Mouse (Mus musculus) hindbrain, embryonic 14.5 days (tissue): ENCODE results near the gene Il4i1. TPM values are rescaled to one million over a fixed set of nuclear protein-coding genes. Genes with fewer than 3 reads are reported as not detected.

Experiments
- ATAC-seq: fragments of 200-750 bp; cut with Nextera tagmentation; 2 replicates; pipeline ENCODE4 v1.8.0; 2017; ENCODE audit warnings: moderate number of reproducible peaks, mild to moderate bottlenecking, moderate TSS enrichment, moderate library complexity; ENCODE audit not compliant: low FRiP score
- DNase-seq: peaks from one replicate; pipeline ENCODE4 v3.0.0-alpha.2; 2015; ENCODE audit warnings: low spot score
- H3K27ac ChIP-seq: fragments of 300-500 bp; sonication (generic); 2 replicates; pipeline ENCODE4 v1.5.1; 2014; ENCODE audit warnings: mild to moderate bottlenecking, moderate library complexity
- H3K27me3 ChIP-seq: fragments of 300-500 bp; sonication (generic); 2 replicates; pipeline ENCODE4 v1.6.1; 2014; ENCODE audit warnings: mild to moderate bottlenecking, low read length, mixed read lengths; ENCODE audit not compliant: control insufficient read depth, insufficient read depth
- H3K36me3 ChIP-seq: fragments of 300-500 bp; sonication (generic); replicated peaks from 2 replicates; pipeline ENCODE4 v1.6.1; 2014; ENCODE audit not compliant: control insufficient read depth, insufficient read depth
- H3K4me1 ChIP-seq: fragments of 300-500 bp; sonication (generic); replicated peaks from 2 replicates; pipeline ENCODE4 v1.6.1; 2014; ENCODE audit warnings: antibody characterized with exemption, low read length, mixed read lengths; ENCODE audit not compliant: control insufficient read depth, insufficient read depth
- H3K4me2 ChIP-seq: fragments of 300-500 bp; sonication (generic); replicated peaks from 2 replicates; pipeline ENCODE4 v1.6.1; 2014; ENCODE audit warnings: mild to moderate bottlenecking, moderate library complexity
- H3K4me3 ChIP-seq: fragments of 300-500 bp; sonication (generic); replicated peaks from 2 replicates; pipeline ENCODE4 v1.5.1; 2014; ENCODE audit warnings: mild to moderate bottlenecking, low read length
- H3K9ac ChIP-seq: fragments of 300-500 bp; sonication (generic); 2 replicates; pipeline ENCODE4 v1.6.1; 2014
- H3K9me3 ChIP-seq: fragments of 300-500 bp; sonication (generic); 2 replicates; pipeline ENCODE4 v1.6.1; 2016; ENCODE audit warnings: low read length; ENCODE audit not compliant: control insufficient read depth
- WGBS: fragments of 180-500 bp; shearing (Covaris S2); extraction: QIAGEN DNeasy Blood & Tissue Kit; methylation state at CpG from one replicate; pipeline ENCODE4 v1.1.7; 2014; 5-methylcytosine and 5-hydroxymethylcytosine counted together
- polyA plus RNA-seq: library from polyadenylated mRNA; unstranded; fragments of >200 nt; fragmentation: Nextera tagmentation; extraction: Ambion mirVana; gene quantifications from 2 replicates; pipeline ENCODE4 v1.2.1, GENCODE M21; 2014

Gene Il4i1
- polyA plus RNA-seq, 1 experiment from 2014 or later, result 1.3 TPM

DNA sequence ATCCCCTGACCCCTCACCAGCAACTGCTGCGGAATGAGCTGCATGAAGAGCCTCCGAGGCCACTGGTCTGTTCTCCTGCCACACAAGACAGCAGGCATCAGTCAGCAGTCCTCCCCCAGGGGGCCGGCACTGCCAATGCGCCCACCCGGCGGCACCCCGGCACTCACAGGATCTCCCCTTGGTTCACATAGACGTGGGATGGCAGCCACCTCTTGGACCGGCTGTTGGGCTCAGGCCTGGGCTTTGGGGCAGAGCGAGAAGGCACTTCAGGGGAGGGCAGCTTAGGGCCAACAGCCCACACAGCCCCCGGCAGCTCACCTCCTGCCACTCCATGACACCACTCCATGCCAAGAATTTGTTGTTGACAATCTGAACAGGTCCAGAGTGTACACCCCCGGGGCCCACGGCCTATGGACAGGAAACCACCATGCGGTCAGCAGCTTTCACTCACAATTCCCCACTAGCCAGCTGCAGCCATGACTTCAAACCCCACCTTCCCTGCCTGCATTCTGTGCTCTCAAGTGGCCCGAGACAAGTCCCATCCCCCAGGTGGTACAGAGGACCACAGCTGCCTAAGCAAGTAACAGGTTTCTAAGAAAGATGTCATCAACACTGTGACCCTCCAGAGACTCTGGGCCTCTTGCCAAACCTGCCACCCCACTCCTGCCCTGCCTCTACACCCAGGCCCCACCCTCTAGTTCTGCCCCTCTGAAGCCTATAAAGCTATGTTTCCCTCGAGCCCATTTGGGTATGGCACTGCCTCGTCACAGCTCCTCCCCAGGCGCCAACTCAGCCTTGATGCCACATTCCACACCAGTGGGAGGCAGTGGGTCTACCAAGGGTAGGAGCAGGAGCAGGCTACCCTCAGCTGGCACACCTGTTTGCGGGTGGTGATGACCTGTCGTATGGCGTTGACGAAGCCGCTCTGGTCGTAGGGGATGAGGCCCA, 48.7 kb downstream of the Il4i1 start:
- Histone ChIP-seq H3K4me3 (no peak overlapping the region), H3K27ac (no peak overlapping the region), H3K9ac (no peak overlapping the region), H3K4me1 (peaks cover 30% of the 10 kb centered on the region), H3K27me3 (no peaks in the 10 kb centered on the region), H3K4me2 (0 out of 2 replicates have a peak overlapping the region, but pooled peaks have one; percentile 89), H3K9me3 (no peaks in the 10 kb centered on the region), H3K36me3 (peaks cover 61% of the 10 kb centered on the region)
- DNase-seq (no peak), ATAC-seq (no peak)
- WGBS, result 82% methylated on average over 24 of the region's 24 CpGs

DNA sequence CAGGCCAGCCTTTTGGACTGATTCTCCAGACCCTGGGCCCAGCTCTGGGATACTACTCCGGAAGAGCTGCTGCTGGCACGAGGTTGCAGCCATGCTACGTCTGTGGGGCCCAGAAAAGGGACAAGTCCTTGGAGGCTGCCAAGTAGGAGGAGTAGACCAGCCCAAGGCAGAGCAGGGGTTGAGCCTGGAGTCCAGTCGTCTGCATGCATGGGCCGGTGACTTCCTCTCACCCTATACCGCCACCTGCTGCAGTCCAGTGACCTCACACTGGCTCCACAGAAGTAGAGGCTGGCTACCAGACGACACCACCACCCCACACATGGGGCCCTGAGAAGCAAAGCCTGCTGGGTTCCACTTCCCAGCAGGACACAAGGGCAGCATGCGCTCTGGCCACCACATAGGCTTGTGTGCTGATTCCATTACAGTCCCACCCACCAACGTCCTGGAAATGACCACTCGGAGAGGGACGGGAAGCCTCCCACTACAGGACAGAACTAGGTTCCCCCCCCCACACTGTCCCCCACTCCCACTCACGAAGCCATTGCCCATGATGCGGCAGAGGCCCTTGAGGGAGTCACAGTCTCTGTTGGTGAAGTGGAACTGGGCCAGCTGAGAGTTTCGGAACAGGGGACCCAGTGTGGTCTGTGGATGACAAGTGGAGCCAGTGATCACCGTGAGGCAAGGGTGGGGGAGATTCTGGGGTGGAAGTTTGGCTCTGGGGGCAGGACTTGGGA, 50.3 kb downstream of the Il4i1 start:
- peaks cover 37% of the 10 kb centered on the region for H3K4me1 ChIP-seq
- H3K9me3 ChIP-seq, result no peaks in the 10 kb centered on the region
- H3K27ac ChIP-seq, result 0 out of 2 replicates have a peak overlapping the region, but pooled peaks have one; percentile 11
- peak overlapping the region; percentile 44 for H3K9ac ChIP-seq
- 61% methylated on average over 15 of the region's 15 CpGs for WGBS
- peaks cover 55% of the 10 kb centered on the region for H3K36me3 ChIP-seq
- H3K4me3 ChIP-seq, result peak overlapping the region; percentile 96; the same call in 1 of the 2 replicates
- ATAC-seq (no peak), DNase-seq (peak; percentile 54)
- no peaks in the 10 kb centered on the region for H3K27me3 ChIP-seq
- H3K4me2 ChIP-seq, result peak overlapping the region; percentile 89

DNA sequence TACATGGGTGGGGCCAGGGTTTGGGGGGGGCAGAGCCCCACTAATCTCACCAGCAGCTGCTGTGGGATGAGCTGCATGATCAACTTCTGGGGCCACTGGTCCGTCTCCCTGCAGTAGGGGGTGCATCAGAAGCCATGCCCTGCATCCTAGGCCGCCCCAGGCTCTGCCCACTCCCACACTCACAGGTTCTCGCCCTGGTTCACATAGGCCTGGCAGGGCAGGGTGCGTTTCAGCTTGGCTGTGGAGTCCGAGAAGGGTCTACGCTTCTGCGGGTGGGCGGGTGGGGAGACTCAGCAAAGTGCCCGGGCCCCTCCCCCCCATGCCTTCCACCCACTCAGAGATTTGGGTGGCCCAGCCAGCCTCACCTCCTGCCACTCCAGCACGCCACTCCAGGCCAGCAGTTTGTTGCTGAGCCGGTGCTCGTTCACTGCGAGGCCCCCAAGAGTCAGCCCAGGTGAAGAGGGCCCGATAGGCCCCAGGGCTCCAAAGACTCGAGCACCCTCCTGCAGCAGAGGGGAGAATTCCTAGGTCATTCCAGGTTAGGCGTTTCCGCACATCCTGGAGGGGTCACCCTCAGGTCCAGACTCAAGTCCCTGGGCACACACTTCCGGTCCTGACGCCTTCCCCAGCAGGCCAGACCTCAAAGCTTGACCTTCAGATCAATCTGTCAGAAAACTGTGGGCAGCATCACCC, 51.0 kb downstream of the Il4i1 start:
- Histone ChIP-seq H3K4me3 (peak overlapping the region; percentile 96), H3K27ac (no peak overlapping the region), H3K27me3 (no peaks in the 10 kb centered on the region), H3K36me3 (peaks cover 48% of the 10 kb centered on the region), H3K4me2 (peak overlapping the region; percentile 89), H3K9me3 (no peaks in the 10 kb centered on the region), H3K9ac (peak overlapping the region; percentile 100), H3K4me1 (peaks cover 37% of the 10 kb centered on the region)
- 67% methylated on average over 18 of the region's 19 CpGs for WGBS
- ATAC-seq (no peak), DNase-seq (no peak)

DNA sequence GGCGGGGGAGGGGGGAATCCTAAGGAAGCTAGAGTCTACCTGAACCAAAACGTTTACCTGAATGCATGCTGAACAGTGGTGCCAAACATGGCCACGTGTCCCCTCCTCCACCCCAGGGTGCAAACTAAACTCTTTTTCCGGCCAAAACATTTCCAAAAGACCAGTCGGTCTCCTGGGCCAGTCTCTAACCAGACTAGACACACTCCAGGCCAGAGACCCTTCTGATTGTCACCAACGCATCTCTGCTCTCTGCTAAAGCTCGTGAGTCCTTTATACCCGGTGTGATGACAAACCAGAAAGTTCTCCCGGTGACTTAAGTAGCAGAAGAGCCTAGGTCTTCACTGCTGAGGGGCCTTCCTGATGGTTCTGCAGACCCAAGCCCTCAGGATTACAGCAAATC, 51.6 kb downstream of the Il4i1 start:
- ATAC-seq, result no peak

DNA sequence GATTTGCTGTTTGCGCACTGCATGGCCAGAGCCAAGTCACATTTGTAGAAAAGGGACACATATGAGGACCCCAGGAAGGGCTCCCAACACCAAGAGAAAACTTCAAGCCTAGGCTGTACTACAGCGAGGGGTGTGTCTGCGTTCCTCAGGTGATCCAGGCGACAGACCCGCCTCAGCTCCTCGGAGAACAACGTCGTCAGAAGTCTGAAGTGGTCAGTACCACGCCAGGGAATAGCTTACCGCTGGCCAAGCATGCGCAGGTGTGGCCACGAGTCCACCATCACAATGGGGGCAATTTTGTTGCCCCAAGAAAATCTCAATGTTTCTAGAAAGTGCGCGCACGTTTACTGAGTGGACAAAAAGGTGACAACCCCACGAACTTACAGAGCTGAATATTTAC, 52.3 kb downstream of the Il4i1 start:
- H3K4me2 ChIP-seq, result peak overlapping the region; percentile 89
- H3K27me3 ChIP-seq, result no peaks in the 10 kb centered on the region
- peaks cover 37% of the 10 kb centered on the region for H3K4me1 ChIP-seq
- DNase-seq (no peak), ATAC-seq (no peak)
- WGBS, result 6% methylated on average over 16 of the region's 16 CpGs
- peak overlapping the region; percentile 96 for H3K4me3 ChIP-seq
- peak overlapping the region; percentile 100 for H3K9ac ChIP-seq
- peaks cover 35% of the 10 kb centered on the region for H3K36me3 ChIP-seq
- H3K27ac ChIP-seq, result peak overlapping the region; percentile 100
- no peaks in the 10 kb centered on the region for H3K9me3 ChIP-seq

More for the DNA sequence above, 51.6 kb downstream of the Il4i1 start:
- DNase-seq, result no peak
- WGBS, result 54% methylated on average over 9 of the region's 9 CpGs
- Histone ChIP-seq H3K4me3 (peak overlapping the region; percentile 96), H3K9me3 (no peaks in the 10 kb centered on the region), H3K27ac (no peak overlapping the region), H3K36me3 (peaks cover 42% of the 10 kb centered on the region), H3K4me1 (peaks cover 37% of the 10 kb centered on the region), H3K4me2 (peak overlapping the region; percentile 89), H3K27me3 (no peaks in the 10 kb centered on the region), H3K9ac (peak overlapping the region; percentile 100)

DNA sequence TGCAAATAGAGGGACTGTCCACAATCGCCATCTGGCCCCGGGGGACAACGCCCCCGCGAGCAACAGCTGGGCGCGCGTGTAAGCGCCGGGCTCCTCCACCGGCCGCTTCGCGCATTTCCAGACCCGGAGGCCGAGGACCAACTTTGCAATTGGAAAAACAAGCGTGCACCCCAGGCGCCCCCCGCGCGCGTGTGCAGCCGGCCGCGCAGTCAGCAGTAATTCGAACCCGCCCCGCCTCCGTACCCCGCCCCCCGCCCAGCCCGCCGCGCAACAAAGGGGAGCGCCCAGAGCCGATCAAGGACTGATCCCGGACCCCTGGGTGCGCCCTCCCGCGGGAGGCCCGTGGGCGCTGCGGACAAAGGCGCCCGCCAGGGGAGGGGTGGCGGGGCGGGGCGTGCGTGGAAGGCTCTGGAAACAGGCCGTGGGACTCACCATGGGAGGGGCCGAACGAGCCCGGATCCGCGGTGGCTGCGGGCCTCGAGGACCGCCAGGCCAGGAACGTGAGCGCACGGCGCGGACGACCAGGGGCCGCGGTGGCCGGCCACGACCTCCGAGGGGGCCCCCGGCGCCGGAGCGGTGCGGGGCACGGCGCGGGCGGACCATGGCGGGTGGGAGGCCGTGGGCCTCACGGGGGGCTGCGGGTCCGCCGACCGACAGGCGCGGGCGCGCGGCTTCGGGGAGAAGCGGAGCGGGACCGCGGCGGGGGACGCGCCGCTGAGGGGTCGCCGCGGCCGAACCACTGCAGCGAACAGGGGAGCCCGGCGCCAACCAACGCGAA, 52.9 kb downstream of the Il4i1 start:
- Histone ChIP-seq H3K27me3 (no peaks in the 10 kb centered on the region), H3K9me3 (no peaks in the 10 kb centered on the region), H3K9ac (peak overlapping the region; percentile 100), H3K4me2 (peak overlapping the region; percentile 89), H3K27ac (peak overlapping the region; percentile 100), H3K4me1 (peaks cover 37% of the 10 kb centered on the region), H3K4me3 (peak overlapping the region; percentile 96), H3K36me3 (peaks cover 29% of the 10 kb centered on the region)
- DNase-seq (peak; percentile 56), ATAC-seq (peak; percentile 9; the same call in 1 of the 2 replicates)
- under 1% methylated on average over 94 of the region's 108 CpGs for WGBS

DNA sequence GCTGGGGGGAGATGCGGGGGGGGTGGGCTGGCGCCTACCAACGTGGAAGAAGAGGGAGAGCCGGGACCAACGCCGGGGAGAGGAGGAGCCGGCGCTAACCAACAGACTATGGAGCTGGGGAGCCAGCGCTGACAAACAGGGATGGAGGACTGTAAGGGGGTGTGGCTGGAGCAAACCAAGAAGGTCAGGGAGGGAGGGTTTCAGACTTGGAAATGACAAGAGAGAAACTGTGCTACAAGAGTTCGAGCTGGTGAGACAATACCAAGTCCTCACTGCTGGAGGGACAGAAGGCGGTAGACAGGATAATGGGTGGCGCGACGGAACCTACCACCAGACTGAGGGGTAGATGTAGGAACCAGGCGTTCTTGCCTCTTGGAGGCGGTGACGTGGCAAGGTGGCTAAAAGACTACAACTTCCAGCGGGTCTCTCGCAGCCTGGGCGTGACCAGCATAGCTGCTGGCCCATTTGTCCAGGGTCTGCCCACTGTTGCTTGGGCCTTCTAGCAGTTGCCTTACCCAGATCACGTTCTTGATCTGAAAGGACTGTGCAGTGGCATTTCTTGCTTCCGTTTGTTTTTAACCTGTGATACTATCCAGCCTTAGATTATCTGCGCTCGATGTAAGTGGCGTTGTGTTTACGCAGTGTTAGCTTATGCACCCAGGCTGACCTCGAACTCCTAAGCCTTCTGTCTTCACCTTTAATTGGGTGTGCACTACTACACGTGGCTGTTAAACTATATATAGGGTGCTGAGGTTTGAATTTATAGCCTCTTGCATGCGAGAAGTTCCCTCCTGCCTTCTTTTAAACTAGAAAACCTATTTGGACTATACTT, 53.7 kb downstream of the Il4i1 start, which contains the start of gene Ptov1:
TSS of gene Ptov1 (minus strand) at position 92 of the 832 bp plus-strand sequence.
- Histone ChIP-seq H3K4me2 (peak within 1 kb of the TSS; percentile 89), H3K4me3 (peak within 1 kb of the TSS; percentile 96), H3K9me3 (no peaks in the 10 kb centered on the region), H3K27me3 (no peaks in the 10 kb centered on the region), H3K4me1 (peaks cover 37% of the 10 kb centered on the region), H3K9ac (peak within 1 kb of the TSS; percentile 100), H3K36me3 (peaks cover 21% of the 10 kb centered on the region), H3K27ac (peak within 1 kb of the TSS; percentile 100)
- DNase-seq, result peak; percentile 92
- ATAC-seq, result peak; percentile 95
- 10% methylated on average over 29 of the region's 29 CpGs for WGBS

DNA sequence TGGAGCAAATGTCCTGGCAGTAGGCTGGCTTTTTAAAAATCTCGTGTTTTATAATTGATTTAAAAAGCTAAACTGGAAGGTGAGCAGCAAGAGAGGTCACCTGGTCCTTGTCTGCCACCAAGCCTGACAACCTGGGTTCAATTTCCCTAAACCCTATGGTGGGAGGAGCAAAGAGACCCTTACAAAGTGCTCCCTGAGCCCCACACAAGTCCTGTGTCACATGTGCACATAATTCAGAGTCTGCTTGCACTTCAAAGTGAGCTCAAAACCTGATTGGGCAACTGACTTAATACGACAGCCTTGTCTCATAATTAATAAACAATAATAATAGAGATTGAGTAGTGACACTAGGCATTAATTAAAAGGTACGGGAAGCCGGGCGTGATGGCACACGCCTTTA, 54.4 kb downstream of the Il4i1 start:
- Histone ChIP-seq H3K4me1 (peaks cover 35% of the 10 kb centered on the region), H3K4me3 (peak overlapping the region; percentile 96; the same call in 1 of the 2 replicates), H3K27ac (peak overlapping the region; percentile 100), H3K9me3 (no peaks in the 10 kb centered on the region), H3K4me2 (peak overlapping the region; percentile 89), H3K9ac (peak overlapping the region; percentile 100), H3K36me3 (peaks cover 14% of the 10 kb centered on the region), H3K27me3 (no peaks in the 10 kb centered on the region)
- no peak for DNase-seq
- no peak for ATAC-seq
- WGBS, result 79% methylated on average over 6 of the region's 6 CpGs
